Mouse (Mus musculus) small intestine, adult 2 months (tissue): ENCODE measurements around the gene Pebp1. TPM values are rescaled to one million over a fixed set of nuclear protein-coding genes. Genes with fewer than 3 reads are reported as not detected.

ENCODE experiments used
- H3K27ac ChIP-seq: fragments of 200-500 bp; 2 replicates; pipeline ENCODE4 v1.5.1; 2012; ENCODE audit warnings: low read depth, low read length, control low read depth, inconsistent platforms; ENCODE audit not compliant: insufficient read depth
- H3K27me3 ChIP-seq: fragments of 200-500 bp; 2 replicates; pipeline ENCODE4 v1.6.1; 2012; ENCODE audit warnings: mild to moderate bottlenecking, moderate library complexity, low read length, inconsistent platforms; ENCODE audit not compliant: control insufficient read depth, insufficient read depth
- H3K36me3 ChIP-seq: fragments of 200-500 bp; 2 replicates; pipeline ENCODE4 v1.6.1; 2012; ENCODE audit warnings: mild to moderate bottlenecking, low read length, control low read depth, inconsistent platforms; ENCODE audit not compliant: control insufficient read depth, insufficient read depth
- H3K4me1 ChIP-seq: fragments of 200-500 bp; 2 replicates; pipeline ENCODE4 v1.6.1; 2012; ENCODE audit warnings: low read length, inconsistent platforms, mixed read lengths; ENCODE audit not compliant: control insufficient read depth, insufficient read depth, insufficient read length
- H3K4me3 ChIP-seq: fragments of 200-500 bp; 2 replicates; pipeline ENCODE4 v1.5.1; 2012; ENCODE audit warnings: low read depth, mild to moderate bottlenecking, control low read depth, inconsistent platforms, low read length, moderate library complexity
- CTCF ChIP-seq: fragments of 200-500 bp; IDR thresholded peaks from 2 replicates; pipeline ENCODE4 v1.5.1; 2012; ENCODE audit warnings: low read depth, mild to moderate bottlenecking, control low read depth, inconsistent platforms, low read length, moderate library complexity, mixed read lengths; ENCODE audit not compliant: insufficient replicate concordance, insufficient read length; ENCODE audit errors: extremely low read depth
- POLR2A ChIP-seq: fragments of 200-500 bp; IDR thresholded peaks from 2 replicates; pipeline ENCODE4 v1.6.1; 2012; ENCODE audit warnings: low read depth, mild to moderate bottlenecking, control low read depth, inconsistent platforms, low read length, moderate library complexity
- WGBS: fragments of 180-500 bp; shearing (Covaris S2); methylation state at CpG from one replicate; pipeline ENCODE4 v1.1.7; 2018; 5-methylcytosine and 5-hydroxymethylcytosine counted together
- polyA plus RNA-seq: library from polyadenylated mRNA; depleted of rRNA; stranded (reverse); fragments of >200 nt; gene quantifications from 2 replicates; pipeline ENCODE4 v1.2.3, GENCODE M21; 2012; rRNA removed

Pebp1 gene
- polyA plus RNA-seq, 1 experiment: 280 TPM

GRCm38 (mm10) chr5:117241935-117242531 lies 45.4 kb downstream of the Pebp1 start:
- H3K4me3 ChIP-seq: no peak overlapping the region
- H3K4me1 ChIP-seq: no peaks in the 10 kb centered on the region
- H3K27ac ChIP-seq: no peak overlapping the region
- no peaks in the 10 kb centered on the region for H3K27me3 ChIP-seq
- TF ChIP-seq CTCF (no peak), POLR2A (no peak)
- H3K36me3 ChIP-seq: peaks cover 51% of the 10 kb centered on the region
- WGBS: 87% methylated on average over 16 of the region's 16 CpGs

GRCm38 (mm10) chr5:117240761-117241322 lies 46.6 kb downstream of the Pebp1 start:
- no peak overlapping the region; the same call in 1 of the 2 replicates for H3K27ac ChIP-seq
- 71% methylated on average over 31 of the region's 32 CpGs for WGBS

DNA sequence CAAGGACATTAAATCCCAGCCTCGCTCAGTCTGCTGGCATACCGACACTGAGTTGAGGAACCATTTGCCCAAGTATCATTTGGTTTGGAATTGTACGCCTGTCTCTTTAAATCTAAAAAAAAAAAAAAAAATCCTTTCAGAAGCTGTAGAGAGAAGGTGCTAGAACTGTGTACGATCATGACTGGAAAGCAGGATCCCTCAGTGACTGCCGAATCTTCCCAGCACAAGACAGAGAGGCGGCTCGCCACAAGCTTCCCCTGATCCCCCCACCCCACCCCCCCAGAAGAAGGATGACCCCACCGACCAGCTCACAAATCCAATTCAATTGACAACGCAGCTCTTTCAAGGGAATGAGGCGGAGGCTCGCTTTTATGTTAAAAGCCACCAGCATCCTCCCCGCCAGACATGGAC lies 47.1 kb downstream of the Pebp1 start:
- H3K27ac ChIP-seq: no peak overlapping the region
- no peaks in the 10 kb centered on the region for H3K27me3 ChIP-seq
- H3K4me3 ChIP-seq: peak overlapping the region; percentile 49
- TF ChIP-seq CTCF (no peak), POLR2A (no peak)
- 70% methylated on average over 12 of the region's 12 CpGs for WGBS
- H3K36me3 ChIP-seq: peaks cover 44% of the 10 kb centered on the region
- H3K4me1 ChIP-seq: no peaks in the 10 kb centered on the region

More at GRCm38 (mm10) chr5:117240761-117241322, 46.6 kb downstream of the Pebp1 start:
- peak overlapping the region; percentile 49 for H3K4me3 ChIP-seq
- no peak for TF ChIP-seq CTCF
- no peak for TF ChIP-seq POLR2A
- no peaks in the 10 kb centered on the region for H3K4me1 ChIP-seq
- H3K27me3 ChIP-seq: no peaks in the 10 kb centered on the region
- H3K36me3 ChIP-seq: peaks cover 43% of the 10 kb centered on the region

DNA sequence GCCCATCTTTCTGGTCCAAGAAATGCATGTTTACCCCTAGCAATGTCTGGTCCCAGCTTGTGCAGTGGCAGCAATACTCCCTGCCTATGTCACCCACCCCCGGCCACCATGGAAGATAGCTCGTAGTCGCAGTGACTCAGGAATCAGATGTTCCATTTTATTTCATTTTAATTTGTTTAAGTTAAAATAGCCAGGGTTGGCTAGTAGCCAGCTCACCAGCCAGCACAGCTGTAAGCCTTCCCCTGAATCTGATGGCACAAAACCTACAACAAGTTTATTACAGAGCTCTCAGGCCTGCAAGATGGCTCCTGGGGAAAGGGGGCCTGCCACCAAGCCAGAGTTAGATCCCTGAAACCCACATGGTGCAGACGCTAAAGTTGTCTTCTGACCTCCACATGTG lies 48.3 kb downstream of the Pebp1 start:
- Histone ChIP-seq H3K36me3 (peaks cover 47% of the 10 kb centered on the region), H3K27ac (no peak overlapping the region), H3K27me3 (no peaks in the 10 kb centered on the region), H3K4me1 (no peaks in the 10 kb centered on the region), H3K4me3 (no peak overlapping the region)
- TF ChIP-seq POLR2A (no peak), CTCF (no peak)
- 81% methylated on average over 4 of the region's 4 CpGs for WGBS

GRCm38 (mm10) chr5:117236540-117236939 lies 50.9 kb downstream of the Pebp1 start:
- H3K4me1 ChIP-seq: no peaks in the 10 kb centered on the region
- no peaks in the 10 kb centered on the region for H3K27me3 ChIP-seq
- 82% methylated on average over 5 of the region's 5 CpGs for WGBS
- no peak overlapping the region for H3K27ac ChIP-seq
- TF ChIP-seq POLR2A (no peak), CTCF (no peak)
- peaks cover 51% of the 10 kb centered on the region for H3K36me3 ChIP-seq
- H3K4me3 ChIP-seq: no peak overlapping the region

Other genes starting within 250 kb of the Pebp1 start
- gene Suds3, start 171.5 kb downstream of the Pebp1 start, polyA plus RNA-seq: 51.1 and 114 TPM in 2 replicates
- gene Taok3, start 167.5 kb downstream of the Pebp1 start, polyA plus RNA-seq: 10.7 and 32.0 TPM in 2 replicates
- 22.9 and 67.6 TPM in 2 replicates for gene Vsig10, start 31.5 kb upstream of the Pebp1 start, polyA plus RNA-seq
- 84.3 and 194 TPM in 2 replicates for gene Wsb2, start 69.7 kb upstream of the Pebp1 start, polyA plus RNA-seq
- gene Rfc5, start 101.4 kb upstream of the Pebp1 start, polyA plus RNA-seq: 8.5 and 20.8 TPM in 2 replicates
- 0.05 and 0.14 TPM in 2 replicates for gene Ksr2, start 126.4 kb upstream of the Pebp1 start, polyA plus RNA-seq